In genomic region chr7:27725566-27726538, GRCm38 (mm10) we compare ENCODE assay signal across 9 mouse cellular contexts. TPM values are rescaled to one million over a fixed set of nuclear protein-coding genes. Genes with fewer than 3 reads are reported as not detected.
DNase-seq lines count a peak whose midpoint lies in the region; ATAC-seq lines count a peak whose summit lies in the region.
"Had no signal": no experiment of that assay in that cellular context is flagged by ENCODE, and none has a peak within 500 bp of the region (broad histone marks: within the 10 kb centered on the region; RNA-seq: fewer than 3 reads in every experiment).

No protein-coding gene starts in this region.

- H3K9ac ChIP-seq in forebrain, embryonic 11.5 days (ENCODE audit: low read length): peak overlapping the region; percentile 52
- no peak overlapping the region for H3K9ac ChIP-seq in intestine, embryonic 15.5 days
- no peak overlapping the region for H3K9ac ChIP-seq in liver, embryonic 11.5 days (ENCODE audit: low read depth, low read length)
- H3K9ac ChIP-seq: stomach, embryonic 15.5 days had no signal

- no peaks in the 10 kb centered on the region for H3K9me3 ChIP-seq in forebrain, embryonic 11.5 days (ENCODE audit: control insufficient read depth, low read length)
- no peaks in the 10 kb centered on the region for H3K9me3 ChIP-seq in intestine, embryonic 15.5 days
- H3K9me3 ChIP-seq in liver, embryonic 11.5 days (ENCODE audit: control insufficient read depth, low read length): no peaks in the 10 kb centered on the region
- H3K9me3 ChIP-seq: stomach, embryonic 15.5 days had no signal

- ATAC-seq in forebrain, embryonic 11.5 days (replicated peaks; ENCODE audit: low FRiP score): peak; percentile 83
- ATAC-seq in intestine, embryonic 15.5 days: peak; percentile 73
- ATAC-seq in liver, embryonic 11.5 days (replicated peaks; ENCODE audit: low FRiP score): peak; percentile 41; the same call in 1 of the 2 replicates

- H3K4me1 ChIP-seq in forebrain, embryonic 11.5 days (replicated peaks; ENCODE audit: control insufficient read depth, insufficient read depth, low read length): no peaks in the 10 kb centered on the region; the same call in 1 of the 2 replicates
- H3K4me1 ChIP-seq in intestine, embryonic 15.5 days (replicated peaks): no peaks in the 10 kb centered on the region
- no peaks in the 10 kb centered on the region for H3K4me1 ChIP-seq in liver, embryonic 11.5 days (replicated peaks; ENCODE audit: control insufficient read depth, insufficient read depth, low read length)
- H3K4me1 ChIP-seq: stomach, embryonic 15.5 days had no signal

- H3K27ac ChIP-seq in forebrain, embryonic 11.5 days (ENCODE audit: low read depth, low read length): peak overlapping the region; percentile 57
- no peak overlapping the region for H3K27ac ChIP-seq in intestine, embryonic 15.5 days
- H3K27ac ChIP-seq in liver, embryonic 11.5 days (ENCODE audit: low read depth, low read length): no peak overlapping the region
- H3K27ac ChIP-seq: stomach, embryonic 15.5 days had no signal

- H3K36me3 ChIP-seq in forebrain, embryonic 11.5 days (ENCODE audit: control insufficient read depth, insufficient read depth, low read length): no peaks in the 10 kb centered on the region
- H3K36me3 ChIP-seq in intestine, embryonic 15.5 days: no peaks in the 10 kb centered on the region
- H3K36me3 ChIP-seq in liver, embryonic 11.5 days (ENCODE audit: control insufficient read depth, insufficient read depth, low read length): no peaks in the 10 kb centered on the region
- H3K36me3 ChIP-seq: stomach, embryonic 15.5 days had no signal

- no peaks in the 10 kb centered on the region for H3K27me3 ChIP-seq in forebrain, embryonic 11.5 days (ENCODE audit: control insufficient read depth, insufficient read depth, low read length)
- H3K27me3 ChIP-seq in intestine, embryonic 15.5 days (replicated peaks): no peaks in the 10 kb centered on the region
- no peaks in the 10 kb centered on the region for H3K27me3 ChIP-seq in liver, embryonic 11.5 days (replicated peaks; ENCODE audit: control insufficient read depth, insufficient read depth, low read length)
- H3K27me3 ChIP-seq: stomach, embryonic 15.5 days had no signal

- no peak overlapping the region for H3K4me2 ChIP-seq in forebrain, embryonic 11.5 days (ENCODE audit: low read depth, low read length, severe bottlenecking)
- no peak overlapping the region for H3K4me2 ChIP-seq in intestine, embryonic 15.5 days (replicated peaks)
- H3K4me2 ChIP-seq in liver, embryonic 11.5 days: no peak overlapping the region; the same call in 1 of the 2 replicates
- H3K4me2 ChIP-seq: stomach, embryonic 15.5 days had no signal

- WGBS in forebrain, embryonic 11.5 days: 44% methylated on average over 12 of the region's 12 CpGs
- 42% methylated on average over 12 of the region's 12 CpGs for WGBS in intestine, embryonic 15.5 days
- 45% methylated on average over 12 of the region's 12 CpGs for WGBS in liver, embryonic 11.5 days

- peak; percentile 54 for DNase-seq in testis, postnatal 10 days (ENCODE audit: low spot score)
- no peak for DNase-seq in testis, postnatal 14 days (ENCODE audit: low spot score)
- DNase-seq in c-Kit-positive CD71-positive TER-119-negative erythroid progenitor cells, embryonic 14.5 days (ENCODE audit: low read depth): peak; percentile 55
- peak; percentile 69 for DNase-seq in forebrain, embryonic 11.5 days (ENCODE audit: low spot score)
- DNase-seq in liver, embryonic 11.5 days (ENCODE audit: low spot score): no peak
- peak; percentile 37 for DNase-seq in neural tube, embryonic 10.5 days (ENCODE audit: extremely low spot score, low spot score)
- DNase-seq in ovary, postnatal 36 days (ENCODE audit: low spot score): no peak

- H3K4me3 ChIP-seq in forebrain, embryonic 11.5 days (ENCODE audit: low read depth, low read length): no peak overlapping the region
- no peak overlapping the region for H3K4me3 ChIP-seq in intestine, embryonic 15.5 days (replicated peaks)
- H3K4me3 ChIP-seq in liver, embryonic 11.5 days (ENCODE audit: low read depth, low read length): no peak overlapping the region
- H3K4me3 ChIP-seq: stomach, embryonic 15.5 days had no signal

RNA-seq across cellular contexts. Expression of gene Zfp60, which starts 5.3 kb away (rescaled TPM):
- polyA plus RNA-seq in forebrain, embryonic 11.5 days (2014; fragmentation: Nextera tagmentation; extraction: Ambion mirVana): 93.9 and 94.3 TPM in 2 replicates
- polyA plus RNA-seq in intestine, embryonic 15.5 days (2015; fragmentation: Nextera tagmentation; extraction: Ambion mirVana): 24.3 and 25.0 TPM in 2 replicates
- 15.8 and 17.5 TPM in 2 replicates for polyA plus RNA-seq in liver, embryonic 11.5 days (2014; fragmentation: Nextera tagmentation; extraction: Ambion mirVana)

RNA-seq across cellular contexts. Expression of gene Zfp607b, which starts 36.7 kb away (rescaled TPM):
- polyA plus RNA-seq in forebrain, embryonic 11.5 days (2014; fragmentation: Nextera tagmentation; extraction: Ambion mirVana): 7.8 and 10.3 TPM in 2 replicates
- 2.8 and 3.3 TPM in 2 replicates for polyA plus RNA-seq in intestine, embryonic 15.5 days (2015; fragmentation: Nextera tagmentation; extraction: Ambion mirVana)
- 1.6 and 3.0 TPM in 2 replicates for polyA plus RNA-seq in liver, embryonic 11.5 days (2014; fragmentation: Nextera tagmentation; extraction: Ambion mirVana)

RNA-seq across cellular contexts. Expression of gene Map3k10, which starts 51.5 kb away (rescaled TPM):
- polyA plus RNA-seq in forebrain, embryonic 11.5 days (2014; fragmentation: Nextera tagmentation; extraction: Ambion mirVana): 10.3 and 12.5 TPM in 2 replicates
- polyA plus RNA-seq in intestine, embryonic 15.5 days (2015; fragmentation: Nextera tagmentation; extraction: Ambion mirVana): 5.6 and 5.8 TPM in 2 replicates
- 4.8 and 5.6 TPM in 2 replicates for polyA plus RNA-seq in liver, embryonic 11.5 days (2014; fragmentation: Nextera tagmentation; extraction: Ambion mirVana)

Comparison
In these comparisons a context has a peak if more than half of its experiments do, and no peak if none do; other contexts are left out.
1. DNase-seq: peak in testis, postnatal 10 days (single experiment), c-Kit-positive CD71-positive TER-119-negative erythroid progenitor cells, embryonic 14.5 days (single experiment), forebrain, embryonic 11.5 days (single experiment) and neural tube, embryonic 10.5 days (single experiment); none in testis, postnatal 14 days (single experiment), liver, embryonic 11.5 days (single experiment) and ovary, postnatal 36 days (single experiment).
2. Peak in every context shown above with its lines, with median percentiles within 50 percentile points of each other: ATAC-seq.